Mouse (Mus musculus) liver, embryonic 14.5 days (tissue): Measurements from ENCODE around the gene Arrdc5.

ENCODE experiments used
- CTCF ChIP-seq: IDR thresholded peaks from 2 replicates; pipeline ENCODE4 v1.5.1; 2016; ENCODE audit warnings: antibody characterized with exemption, low read depth, control low read depth
- EP300 ChIP-seq: IDR thresholded peaks from 2 replicates; pipeline ENCODE4 v1.6.1; 2016; ENCODE audit warnings: antibody characterized with exemption, low read depth

GRCm38 (mm10) chr17:56338909-56339308, 38.8 kb upstream of the Arrdc5 start:
- TF ChIP-seq CTCF (peak; percentile 87), EP300 (no peak)
